Mouse (Mus musculus): Measurements from ENCODE around the gene Btbd8.

- TF ChIP-seq POLR2A (IDR thresholded peaks at IDR 0.05; ENCODE audit: borderline replicate concordance, low read depth, low read length) = no peak
- TF ChIP-seq CTCF (IDR thresholded peaks at IDR 0.05; ENCODE audit: low read depth, low read length) = no peak
These were observed 6.5 kb downstream of the Btbd8 start for GRCm38 (mm10) chr5:107444251-107444650.
